Mouse (Mus musculus) spleen, postnatal 10 days (tissue): ENCODE data around the gene Lamtor4.
"Not testable (repeated sequence)": the region's sequence is repeated elsewhere in the genome, so short reads cannot be mapped to it uniquely, and the experiment has no call there.

Source experiments
- DNase-seq, 2 experiments: peaks; one replicate each; pipeline ENCODE4 v3.0.0; 2021 to 2022; ENCODE audit warnings: low spot score in 2 of 2

Lamtor4 gene

DNA sequence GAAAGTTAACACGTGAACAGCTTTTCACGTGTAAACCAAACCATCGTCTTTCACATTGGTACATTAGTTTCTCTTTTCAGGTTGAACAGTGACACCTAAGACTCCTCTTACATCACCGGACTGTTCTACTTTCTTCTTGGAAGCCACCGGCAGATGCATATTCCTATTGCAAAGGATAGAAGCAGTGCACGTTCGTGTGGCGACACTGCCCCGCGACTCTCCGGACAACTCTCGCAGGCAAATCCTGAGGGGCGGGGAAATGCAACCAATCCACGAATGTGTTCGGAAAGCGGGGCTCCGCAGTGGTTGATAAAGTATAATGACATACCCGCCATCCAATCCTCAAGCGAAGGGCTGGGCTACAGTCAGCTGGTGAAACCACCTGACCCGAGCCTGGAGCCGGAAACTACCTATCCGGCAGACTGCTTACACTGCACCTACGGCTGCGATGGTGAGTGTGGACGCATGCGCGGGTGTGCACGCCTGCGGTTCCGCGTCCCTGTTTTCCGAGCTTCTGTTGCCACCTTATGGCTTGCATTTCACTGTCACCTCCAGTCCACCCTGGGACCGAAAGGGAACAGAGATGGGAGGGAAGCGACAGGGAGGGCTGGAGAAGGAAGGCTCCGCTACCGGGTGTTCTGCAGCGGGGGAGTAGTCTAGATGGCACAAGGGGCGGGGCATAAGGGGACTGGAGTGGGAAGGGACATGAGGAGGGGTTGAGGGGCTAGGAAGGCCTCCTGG, at the start of gene Lamtor4:
Lamtor4 (plus strand) TSS at position 130 of the 741 bp plus-strand sequence.
- DNase-seq = peak; percentile 81 to 92

GRCm38 (mm10) chr5:138207253-138207652, 48.0 kb upstream of the Lamtor4 start:
- DNase-seq = no peak

GRCm38 (mm10) chr5:138207873-138208272, 47.4 kb upstream of the Lamtor4 start:
- DNase-seq = no peak

GRCm38 (mm10) chr5:138216632-138217031, 38.6 kb upstream of the Lamtor4 start:
- not testable (repeated sequence) for DNase-seq

DNA sequence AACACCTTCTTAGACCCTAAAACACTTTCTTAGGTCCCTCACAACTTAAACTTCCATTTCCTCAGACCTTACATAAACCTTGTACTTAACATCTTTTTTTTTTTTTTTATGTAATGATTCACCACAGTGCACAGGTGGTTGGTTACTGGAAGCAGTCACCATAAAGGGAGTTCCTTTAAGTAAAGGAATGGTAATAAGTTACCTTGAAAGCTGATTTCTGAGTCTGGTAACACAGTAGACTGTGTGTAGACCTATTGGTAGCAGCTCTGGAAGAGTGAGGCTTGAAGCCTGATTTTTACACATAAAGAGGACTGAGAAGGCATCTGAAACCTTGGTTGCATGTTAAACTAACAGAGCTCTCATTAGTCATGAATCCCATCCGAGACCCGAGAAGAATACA, 35.4 kb upstream of the Lamtor4 start:
- DNase-seq = no peak

DNA sequence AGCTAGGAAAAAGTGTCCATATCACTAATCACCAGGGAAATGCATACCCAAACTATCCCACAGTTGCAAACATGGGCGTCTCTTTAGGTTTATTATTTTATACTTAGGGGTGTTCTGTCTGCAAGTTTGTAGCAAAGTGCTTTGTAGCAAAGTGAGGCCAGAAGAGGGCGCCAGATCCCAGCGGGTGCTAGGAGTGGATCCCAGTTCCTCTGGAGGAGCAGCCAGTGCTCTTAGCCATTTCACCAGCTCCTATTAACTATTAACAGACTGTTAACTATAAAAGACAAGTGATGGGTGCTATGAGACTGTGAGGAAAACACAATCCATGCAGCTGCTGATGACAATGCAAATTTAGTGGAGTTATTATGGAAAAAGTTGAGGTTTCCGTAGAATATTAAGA, 33.2 kb upstream of the Lamtor4 start:
- DNase-seq = peak; percentile 79 to 92

DNA sequence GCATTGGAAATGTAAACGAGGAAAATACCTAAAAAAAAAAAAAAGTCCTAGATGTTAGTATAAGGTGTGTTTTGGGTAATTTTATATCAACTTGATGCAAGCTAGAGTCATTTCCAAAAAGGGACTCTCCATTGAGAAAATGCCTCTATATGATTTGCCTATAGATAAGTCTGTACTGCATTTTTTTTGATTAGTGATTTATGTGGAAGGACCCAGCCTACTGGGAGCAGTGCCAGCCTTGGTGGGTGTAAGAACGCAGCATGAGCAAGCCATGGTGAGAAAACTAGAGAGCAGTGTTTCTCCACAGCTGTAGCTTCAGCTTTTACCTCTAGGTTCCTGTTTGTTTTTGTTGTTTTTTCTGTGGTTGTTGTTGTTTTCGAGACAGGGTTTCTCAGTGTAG, 32.0 kb upstream of the Lamtor4 start:
- DNase-seq = no peak

GRCm38 (mm10) chr5:138225700-138226099, 29.6 kb upstream of the Lamtor4 start, which contains the start of gene Nxpe5:
Nxpe5 (plus strand) TSS chr5:138225898.
- DNase-seq = no peak

GRCm38 (mm10) chr5:138226491-138226890, 28.8 kb upstream of the Lamtor4 start:
- DNase-seq = no peak

- no peak for DNase-seq
Measured at GRCm38 (mm10) chr5:138227367-138227766, 27.9 kb upstream of the Lamtor4 start.

GRCm38 (mm10) chr5:138228026-138228425, 27.3 kb upstream of the Lamtor4 start:
- DNase-seq = peak; percentile 37 to 75

DNA sequence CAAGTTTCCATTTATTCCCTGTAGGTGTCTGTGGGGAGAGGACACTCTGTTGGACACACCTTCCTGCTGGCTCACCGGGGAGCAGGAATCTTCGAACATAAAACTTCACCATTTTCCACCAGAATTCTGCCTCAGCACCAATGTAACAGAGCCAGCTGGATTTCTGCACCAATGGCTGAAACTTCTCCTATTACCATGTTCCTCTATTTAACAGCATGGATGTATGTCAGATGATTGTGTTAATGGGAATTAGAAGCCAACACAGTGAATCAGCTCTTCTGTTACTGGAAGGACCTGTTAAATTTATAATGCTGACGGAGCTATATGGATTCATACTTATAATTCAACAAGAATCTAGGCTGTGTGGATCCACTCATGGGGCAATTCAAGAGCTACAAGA, 25.8 kb upstream of the Lamtor4 start:
- no peak for DNase-seq

GRCm38 (mm10) chr5:138233778-138234177, 21.5 kb upstream of the Lamtor4 start:
- no peak for DNase-seq

DNA sequence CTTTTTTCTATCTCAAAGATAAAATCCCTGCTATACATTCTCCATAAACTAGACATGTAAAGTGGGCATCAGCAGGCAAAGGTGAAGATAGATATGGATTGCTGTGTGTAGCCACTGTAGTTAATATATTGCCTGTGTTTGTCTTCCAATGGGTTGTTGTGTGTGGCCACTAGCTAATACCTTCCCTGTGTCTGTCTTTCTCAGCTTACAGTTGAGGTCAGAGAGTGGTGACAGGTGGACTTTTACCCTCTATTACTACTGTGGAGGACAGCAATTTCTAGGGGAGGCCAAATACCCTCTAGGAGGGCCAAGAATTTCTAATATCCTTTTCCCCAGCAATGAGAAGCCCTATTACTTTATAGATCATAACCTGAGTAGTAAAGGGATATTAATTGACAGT, 21.1 kb upstream of the Lamtor4 start:
- DNase-seq = no peak

GRCm38 (mm10) chr5:138241511-138241910, 13.8 kb upstream of the Lamtor4 start:
- DNase-seq = no peak

DNA sequence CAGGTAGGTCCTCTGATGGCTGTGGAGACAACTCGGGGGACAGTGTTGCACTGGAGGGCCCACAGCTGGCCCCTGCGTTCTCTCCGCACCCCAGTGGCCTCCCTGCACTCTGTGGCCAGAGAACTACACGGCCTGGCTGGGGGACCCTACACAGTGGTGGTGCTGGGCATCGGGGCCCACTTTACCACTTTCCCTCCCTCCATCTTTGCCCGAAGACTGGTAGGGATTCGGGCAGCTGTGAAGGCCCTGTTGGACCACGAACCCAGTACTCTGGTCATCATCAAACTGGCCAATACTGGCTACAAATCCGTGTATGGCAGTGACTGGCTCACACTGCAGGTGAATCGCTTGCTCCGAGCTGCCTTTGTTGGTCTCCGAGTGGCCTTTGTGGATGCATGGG, 4.1 kb upstream of the Lamtor4 start:
- DNase-seq = no peak

GRCm38 (mm10) chr5:138253061-138253460, 2.2 kb upstream of the Lamtor4 start:
- no peak for DNase-seq

DNA sequence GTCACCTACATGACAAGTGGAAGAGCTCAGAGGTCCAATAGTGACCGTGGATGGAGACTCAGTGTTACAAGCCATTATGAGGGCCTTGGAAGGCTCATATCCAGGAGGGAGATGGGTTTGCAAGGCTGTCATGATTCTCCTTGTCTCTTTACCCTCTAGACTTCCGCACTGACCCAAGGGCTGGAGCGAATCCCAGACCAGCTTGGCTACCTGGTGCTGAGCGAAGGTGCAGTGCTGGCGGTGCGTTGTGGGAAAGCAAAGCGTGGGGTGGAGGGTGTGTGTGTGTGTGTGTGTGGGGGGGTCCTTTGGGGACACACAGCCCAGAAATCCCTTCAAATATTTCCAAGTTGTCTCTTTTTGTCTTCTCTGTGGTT, 799 bp downstream of the Lamtor4 start:
- DNase-seq = no peak

DNA sequence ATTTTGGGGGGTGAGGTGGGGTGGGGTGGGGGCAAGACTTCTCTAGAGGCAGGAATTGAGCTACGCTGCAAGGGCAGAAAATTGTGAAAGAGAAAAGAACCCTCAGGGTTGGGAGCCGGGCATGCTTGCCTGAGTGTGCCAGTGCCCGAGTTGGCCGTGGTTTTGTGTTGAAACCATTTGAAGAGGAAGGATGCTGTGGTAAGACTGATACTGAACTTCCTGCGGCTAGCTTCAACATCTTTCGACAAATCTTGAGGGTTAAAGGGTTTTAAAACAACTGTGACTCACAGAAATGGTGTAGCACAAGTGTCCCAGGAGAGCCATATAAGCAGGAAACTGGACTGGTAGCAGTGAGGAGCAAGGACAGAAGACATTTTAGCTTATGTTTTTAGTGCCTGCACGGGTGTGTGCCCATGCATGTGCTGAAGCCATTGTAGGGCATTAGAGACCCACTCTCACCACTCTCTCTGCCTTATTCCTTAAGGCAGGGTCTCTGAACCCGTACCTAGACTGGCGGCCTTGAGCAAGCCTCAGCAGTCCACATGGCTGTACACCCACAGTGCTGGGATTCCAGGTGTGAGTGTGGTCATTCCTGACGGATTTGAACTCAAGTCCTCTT, 1.8 kb downstream of the Lamtor4 start:
- DNase-seq = peak in 1 of 2 experiments; percentile 46

GRCm38 (mm10) chr5:138257585-138257978, 2.3 kb downstream of the Lamtor4 start:
- DNase-seq = no peak

- DNase-seq = no peak
Measured at GRCm38 (mm10) chr5:138258078-138258477, 2.8 kb downstream of the Lamtor4 start.

DNA sequence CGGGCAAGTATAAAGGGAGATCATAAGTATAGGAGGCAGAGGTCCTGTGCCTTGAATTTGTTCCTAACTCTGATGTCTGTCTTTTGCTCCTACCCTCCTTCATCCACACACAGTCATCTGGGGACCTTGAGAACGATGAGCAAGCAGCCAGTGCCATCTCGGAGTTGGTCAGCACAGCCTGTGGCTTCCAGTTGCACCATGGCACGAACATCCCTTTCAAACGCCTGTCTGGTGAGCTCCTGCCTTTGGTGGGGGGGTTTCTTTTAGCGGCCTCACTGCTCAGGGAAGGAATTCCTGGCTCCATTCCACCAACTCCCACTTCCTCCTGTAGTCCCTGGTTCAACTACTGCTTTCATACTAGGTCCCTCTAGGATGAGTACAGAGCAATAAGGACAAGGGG, 3.3 kb downstream of the Lamtor4 start:
- no peak for DNase-seq

DNA sequence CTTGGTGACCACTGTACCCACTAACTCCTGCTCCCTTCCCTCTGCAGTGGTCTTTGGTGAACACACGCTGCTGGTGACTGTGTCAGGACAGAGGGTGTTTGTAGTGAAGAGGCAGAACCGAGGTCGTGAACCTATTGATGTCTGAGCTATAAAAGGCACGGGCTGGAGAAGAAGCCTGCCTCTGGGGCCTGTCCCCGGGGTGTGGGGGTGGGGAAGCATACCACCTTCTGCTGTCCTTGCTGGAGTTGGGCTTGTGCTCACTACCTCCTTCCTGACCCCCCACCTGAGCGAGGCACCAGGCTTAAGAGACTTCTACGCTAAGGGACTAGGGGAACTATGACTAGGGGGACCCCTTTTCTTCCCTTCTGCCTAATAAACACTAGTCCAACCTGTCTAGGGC, 3.7 kb downstream of the Lamtor4 start:
- no peak for DNase-seq
